ENCODE assay signal across 18 mouse cellular contexts in genomic region chr1:62048592-62048991, GRCm38 (mm10).
"Had no signal": no experiment of that assay in that cellular context is flagged by ENCODE, and none has a peak within 500 bp of the region (broad histone marks: within the 10 kb centered on the region; RNA-seq: fewer than 3 reads in every experiment).

No protein-coding gene starts in this region.

- H3K36me3 ChIP-seq: kidney, embryonic 15.5 days; limb, embryonic 12.5 days; limb, embryonic 15.5 days; liver, embryonic 13.5 days had no signal

- H3K4me1 ChIP-seq: kidney, embryonic 15.5 days; limb, embryonic 15.5 days; liver, embryonic 13.5 days had no signal

- H3K9me3 ChIP-seq: kidney, embryonic 15.5 days; limb, embryonic 12.5 days; limb, embryonic 15.5 days; liver, embryonic 13.5 days had no signal

- DNase-seq: kidney, adult 11 months; kidney, adult 8-10 months; kidney, postnatal 10 days; kidney, postnatal 36 days; left cerebral cortex, postnatal 4 days; liver, embryonic 13.5 days; lung, adult 2 months; lung, postnatal 14 days; lung, postnatal 4 days; midbrain, embryonic 14.5 days; right cerebral cortex, postnatal 25 days; spleen, adult 18-20 months; thymus, adult 18-20 months; thymus, postnatal 4 days had no signal

- H3K27me3 ChIP-seq: kidney, embryonic 15.5 days; limb, embryonic 12.5 days; limb, embryonic 15.5 days; liver, embryonic 13.5 days had no signal

- H3K4me2 ChIP-seq: kidney, embryonic 15.5 days; limb, embryonic 12.5 days; limb, embryonic 15.5 days; liver, embryonic 13.5 days; midbrain, embryonic 11.5 days had no signal

- H3K9ac ChIP-seq: kidney, embryonic 15.5 days; limb, embryonic 12.5 days; limb, embryonic 15.5 days; liver, embryonic 13.5 days had no signal

- H3K27ac ChIP-seq: kidney, embryonic 15.5 days; limb, embryonic 12.5 days; limb, embryonic 15.5 days; liver, embryonic 13.5 days had no signal

- H3K4me3 ChIP-seq: kidney, embryonic 15.5 days; limb, embryonic 12.5 days; limb, embryonic 15.5 days; liver, embryonic 13.5 days had no signal
